Mouse (Mus musculus) cerebral cortex, adult 2 months (tissue): ENCODE measurements around the gene Trex1.

Experiments
- WGBS: fragments of 180-500 bp; shearing (Covaris S2); methylation state at CpG from one replicate; pipeline ENCODE4 v1.1.7; 2018; 5-methylcytosine and 5-hydroxymethylcytosine counted together

Gene Trex1

DNA sequence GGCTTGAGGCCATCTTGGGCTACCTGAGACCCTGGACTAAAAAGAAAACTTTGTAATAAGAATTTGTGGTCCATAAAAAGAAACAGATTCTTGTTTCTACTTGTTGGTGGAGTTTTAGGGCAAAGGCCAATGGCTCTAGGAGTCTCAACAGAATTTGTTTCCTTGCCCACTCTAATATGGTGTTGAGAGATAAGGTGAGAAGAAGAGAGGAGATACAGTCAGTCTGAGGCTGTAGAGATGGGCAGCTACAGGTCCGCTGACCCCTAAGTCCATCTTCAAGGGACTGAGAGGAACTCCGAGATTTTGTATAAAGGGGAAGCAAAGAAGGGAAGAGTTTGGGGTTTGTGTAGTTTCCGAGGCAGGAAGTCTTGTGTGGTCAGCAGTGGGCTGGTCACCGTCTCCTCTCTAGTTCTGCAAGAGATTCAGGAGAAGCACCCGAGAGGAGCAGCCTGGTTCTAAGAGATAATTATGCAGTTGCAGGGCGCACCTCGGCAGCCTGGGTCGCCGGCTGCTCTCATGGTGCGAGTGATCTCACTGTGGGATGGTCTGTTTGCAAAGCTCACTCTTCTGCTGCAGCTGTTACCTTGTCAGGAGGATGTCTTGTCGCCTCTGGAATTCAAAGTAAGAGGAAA lies 42.4 kb downstream of the Trex1 start:
- 86% methylated on average over 11 of the region's 11 CpGs for WGBS

DNA sequence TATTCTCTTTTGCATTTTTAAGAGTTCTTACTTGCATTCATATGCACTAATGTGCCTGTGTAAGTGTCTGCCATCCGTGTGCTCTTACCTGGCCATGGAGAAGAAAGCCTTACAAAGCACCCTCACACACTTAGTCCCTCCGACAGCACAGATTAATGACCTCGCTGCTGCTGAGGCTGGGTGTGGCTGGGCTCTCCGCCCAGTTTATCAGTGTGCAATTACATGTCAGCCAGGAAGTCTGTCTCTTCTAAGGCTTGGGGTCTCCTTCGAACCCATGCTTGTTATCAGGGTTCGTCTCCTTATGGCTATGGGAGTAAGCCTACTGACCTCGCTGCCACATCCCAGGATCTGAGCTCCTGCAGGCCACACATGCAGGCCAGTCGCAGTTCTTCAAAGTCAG lies 44.1 kb downstream of the Trex1 start:
- 89% methylated on average over 8 of the region's 8 CpGs for WGBS

DNA sequence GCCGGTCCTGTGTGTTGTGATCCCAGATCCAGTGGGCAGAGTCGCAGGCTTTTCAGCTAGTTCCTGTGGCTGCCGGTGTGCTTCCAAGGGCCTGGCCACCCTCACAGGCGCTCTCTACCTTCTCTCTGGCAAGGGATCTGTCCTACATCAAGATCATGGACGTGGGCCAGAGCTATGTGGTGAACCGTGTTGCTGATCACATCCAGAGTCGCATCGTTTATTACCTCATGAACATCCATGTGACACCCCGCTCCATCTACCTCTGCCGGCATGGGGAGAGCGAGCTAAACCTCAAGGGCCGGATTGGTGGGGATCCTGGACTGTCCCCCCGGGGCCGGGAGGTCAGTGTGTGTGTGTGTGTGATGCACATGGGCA lies 49.2 kb downstream of the Trex1 start:
- 79% methylated on average over 14 of the region's 14 CpGs for WGBS

DNA sequence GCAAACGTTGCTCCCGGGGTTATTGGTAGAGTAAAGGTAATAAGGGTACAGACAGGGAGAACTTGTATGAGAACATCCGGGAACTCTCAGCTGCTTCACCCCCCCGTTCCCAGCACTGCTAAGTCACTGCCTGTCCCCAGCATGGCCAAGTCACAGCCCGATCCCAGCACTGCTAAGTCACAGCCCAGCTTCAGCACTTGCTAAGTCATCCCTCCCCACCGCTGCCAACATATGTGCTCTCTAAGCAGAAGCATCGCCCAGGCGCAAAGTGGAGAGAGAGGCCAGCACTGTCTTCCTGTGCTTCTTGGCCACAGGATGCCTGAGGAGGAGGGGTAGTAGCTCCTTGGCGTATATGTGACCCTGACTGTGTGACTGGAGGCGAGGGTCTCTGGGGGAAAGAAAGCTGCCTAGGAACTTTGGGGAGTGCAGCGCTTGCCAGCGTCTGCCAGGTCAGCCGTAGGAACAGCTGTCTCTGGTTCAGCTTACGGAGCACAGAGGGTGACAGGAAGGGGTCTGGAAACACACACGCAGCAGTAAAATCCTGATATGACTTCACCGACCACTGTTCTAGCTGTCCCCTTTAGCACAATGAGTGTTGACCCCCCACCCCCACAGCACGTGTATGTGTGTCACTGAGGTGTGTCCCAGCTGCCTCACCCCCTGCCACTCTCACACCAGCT lies 49.8 kb downstream of the Trex1 start:
- WGBS, result 39% methylated on average over 17 of the region's 17 CpGs

DNA sequence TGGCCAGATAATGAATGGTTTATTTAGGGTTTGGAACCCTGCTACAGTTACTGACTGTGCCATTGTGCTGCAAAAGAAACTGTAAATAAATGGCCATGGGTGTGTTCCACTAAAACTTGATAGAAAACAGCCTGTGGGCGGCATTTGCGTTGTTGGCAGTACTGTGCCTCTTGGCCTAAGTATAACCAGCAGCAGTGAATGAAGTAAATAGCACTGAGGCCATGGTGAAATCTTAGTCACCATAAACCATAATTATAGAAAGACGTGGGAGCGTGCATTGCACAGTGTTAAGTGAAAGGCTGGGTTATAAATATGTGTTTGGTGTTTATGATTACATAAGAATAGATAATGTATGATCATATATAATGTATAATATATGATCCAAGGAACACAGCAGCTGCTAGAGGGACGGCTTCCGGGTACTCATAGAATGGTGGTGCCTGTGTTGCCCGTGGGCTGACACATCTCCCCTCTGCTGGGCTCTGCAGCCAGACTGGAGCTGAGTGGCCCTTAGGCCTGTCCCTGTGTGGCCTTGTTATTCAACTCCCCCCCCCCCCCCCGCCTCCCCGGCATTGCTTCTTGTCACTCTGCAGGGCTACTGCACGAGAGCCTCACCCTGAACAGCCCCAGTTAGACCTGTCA lies 50.4 kb downstream of the Trex1 start:
- WGBS, result 36% methylated on average over 10 of the region's 10 CpGs

DNA sequence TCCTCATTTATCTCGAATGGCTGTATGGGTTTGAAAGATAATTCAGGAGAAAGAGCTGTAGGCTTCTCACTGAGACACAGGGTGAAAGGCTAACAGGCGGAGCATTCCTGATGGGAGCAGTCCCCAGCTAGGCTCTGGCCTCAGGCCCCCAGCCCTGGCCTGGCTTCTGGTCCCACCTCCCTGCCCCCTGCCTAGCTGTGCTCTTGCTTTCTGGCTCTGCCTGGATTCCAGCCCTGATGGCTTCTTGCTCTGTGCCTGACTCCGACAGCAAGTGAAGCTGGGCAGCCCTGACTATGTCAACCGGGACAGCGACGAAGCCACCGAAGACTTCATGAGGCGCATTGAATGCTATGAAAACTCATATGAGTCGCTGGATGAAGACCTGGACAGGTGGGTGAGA lies 51.5 kb downstream of the Trex1 start:
- 87% methylated on average over 9 of the region's 9 CpGs for WGBS
